Mouse (Mus musculus): ENCODE data around the gene Tatdn3.

The Tatdn3 gene

GRCm38 (mm10) chr1:191002201-191002600, 60.5 kb downstream of the Tatdn3 start:
- in situ Hi-C loops (cut with MboI; ENCODE audit: low pct_unique_long_range_greater_than_20kb in 1 of 2, low sequenced_read_pairs in 2 of 2, unreplicated experiment in 1 of 2), result no loop called here

DNA sequence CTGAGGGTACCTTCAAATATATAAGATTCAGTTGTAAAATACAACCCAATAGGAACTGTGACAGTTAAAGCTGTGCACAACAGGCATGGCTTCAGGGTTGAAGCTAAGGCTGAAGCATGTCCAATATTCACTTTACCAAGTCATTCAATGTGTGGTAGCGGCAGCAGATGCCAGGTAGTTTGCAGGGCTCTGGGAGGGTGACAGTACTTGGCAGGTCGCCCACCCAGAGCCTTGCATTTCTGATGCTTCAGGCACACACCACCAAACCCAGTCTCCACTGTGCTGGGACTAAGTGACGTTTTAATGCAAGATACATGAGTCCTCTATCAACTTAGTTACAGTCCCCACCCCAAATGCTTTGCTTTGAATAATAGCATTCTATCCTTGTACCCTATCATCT, 62.0 kb downstream of the Tatdn3 start:
- in situ Hi-C loops (cut with MboI; ENCODE audit: low pct_unique_long_range_greater_than_20kb in 1 of 2, low sequenced_read_pairs in 2 of 2, unreplicated experiment in 1 of 2), result no loop called here

DNA sequence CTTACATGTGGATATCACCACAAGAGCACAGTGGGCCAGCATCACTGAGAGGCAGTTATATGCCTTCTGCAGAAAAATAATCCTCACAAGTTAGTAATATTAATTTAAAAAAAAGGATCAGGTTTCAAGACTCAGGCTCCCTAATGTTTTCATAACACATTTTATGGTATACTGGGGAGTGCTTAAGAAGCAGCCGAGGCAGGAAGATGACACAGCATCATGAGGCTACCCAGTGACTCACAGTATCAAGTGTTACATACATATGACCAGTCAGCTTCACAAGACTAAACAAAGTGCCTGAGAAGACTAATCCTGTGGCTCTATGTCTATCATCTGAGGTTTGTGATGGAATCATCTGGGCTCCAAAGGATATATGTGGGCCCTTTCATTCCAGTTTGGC, 64.7 kb downstream of the Tatdn3 start:
- in situ Hi-C loops (cut with MboI; ENCODE audit: low pct_unique_long_range_greater_than_20kb in 1 of 2, low sequenced_read_pairs in 2 of 2, unreplicated experiment in 1 of 2), result loop anchor here in 1 of 2 experiments (10.0 kb wide), 1 partner anchor 163 kb away; no protein-coding TSS in a partner anchor

- in situ Hi-C loops (cut with MboI; ENCODE audit: low pct_unique_long_range_greater_than_20kb in 1 of 2, low sequenced_read_pairs in 2 of 2, unreplicated experiment in 1 of 2), result loop anchor here in 1 of 2 experiments (10.0 kb wide), 1 partner anchor 162 kb away; no protein-coding TSS in a partner anchor
Measured at GRCm38 (mm10) chr1:190996346-190996877, 66.3 kb downstream of the Tatdn3 start.

Data from mouse embryonic stem cell (cell line).